Mouse (Mus musculus) lung, postnatal 0 days (tissue): ENCODE data around the gene Dgcr2. TPM values are rescaled to one million over a fixed set of nuclear protein-coding genes. Genes with fewer than 3 reads are reported as not detected.

Source experiments
- ATAC-seq: fragments of 200-750 bp; cut with Nextera tagmentation; 2 replicates; pipeline ENCODE4 v1.8.0; 2017; ENCODE audit warnings: moderate library complexity
- DNase-seq: peaks from one replicate; pipeline ENCODE4 v3.0.0-alpha.2; 2016; ENCODE audit warnings: low spot score
- H3K27ac ChIP-seq: fragments of 300-500 bp; sonication (generic); 2 replicates; pipeline ENCODE4 v1.5.1; 2014; ENCODE audit warnings: antibody characterized with exemption, mild to moderate bottlenecking, low read length, mixed read lengths
- H3K27me3 ChIP-seq: fragments of 300-500 bp; sonication (generic); replicated peaks from 2 replicates; pipeline ENCODE4 v1.6.1; 2014; ENCODE audit warnings: low read length, mixed read lengths; ENCODE audit not compliant: insufficient read depth
- H3K36me3 ChIP-seq: fragments of 300-500 bp; sonication (generic); 2 replicates; pipeline ENCODE4 v1.6.1; 2014; ENCODE audit warnings: low read length, mixed read lengths; ENCODE audit not compliant: insufficient read depth
- H3K4me1 ChIP-seq: fragments of 300-500 bp; sonication (generic); 2 replicates; pipeline ENCODE4 v1.6.1; 2014; ENCODE audit warnings: antibody characterized with exemption, low read depth, low read length, mixed read lengths; ENCODE audit not compliant: insufficient read depth
- H3K4me2 ChIP-seq: fragments of 300-500 bp; sonication (generic); replicated peaks from 2 replicates; pipeline ENCODE4 v1.6.1; 2014; ENCODE audit warnings: low read depth, mild to moderate bottlenecking, low read length, moderate library complexity, mixed read lengths
- H3K4me3 ChIP-seq: fragments of 300-500 bp; sonication (generic); 2 replicates; pipeline ENCODE4 v1.5.1; 2014; ENCODE audit warnings: low read depth, low read length
- H3K9ac ChIP-seq: fragments of 300-500 bp; sonication (generic); replicated peaks from 2 replicates; pipeline ENCODE4 v1.6.1; 2014; ENCODE audit warnings: low read depth, mild to moderate bottlenecking
- H3K9me3 ChIP-seq: fragments of 300-500 bp; sonication (generic); 2 replicates; pipeline ENCODE4 v1.6.1; 2016; ENCODE audit warnings: low read length, mixed read lengths
- CTCF ChIP-seq: IDR thresholded peaks from 2 replicates; pipeline ENCODE4 v1.5.1; 2016; ENCODE audit warnings: antibody characterized with exemption, mild to moderate bottlenecking
- EP300 ChIP-seq: IDR thresholded peaks from 2 replicates; pipeline ENCODE4 v1.6.1; 2016; ENCODE audit warnings: antibody characterized with exemption, mild to moderate bottlenecking, control low read depth
- WGBS: fragments of 180-500 bp; shearing (Covaris S2); extraction: QIAGEN DNeasy Blood & Tissue Kit; methylation state at CpG from one replicate; pipeline ENCODE4 v1.1.7; 2014; 5-methylcytosine and 5-hydroxymethylcytosine counted together
- polyA plus RNA-seq: library from polyadenylated mRNA; unstranded; fragments of >200 nt; fragmentation: Nextera tagmentation; extraction: Ambion mirVana; gene quantifications from 2 replicates; pipeline ENCODE4 v1.2.1, GENCODE M21; 2015

The Dgcr2 gene
- polyA plus RNA-seq, 1 experiment from 2014 or later = 47.3 TPM

GRCm38 (mm10) chr16:17857157-17857556, 41.2 kb downstream of the Dgcr2 start:
- no peak overlapping the region for H3K4me2 ChIP-seq
- WGBS = 69% methylated on average over 7 of the region's 7 CpGs
- ATAC-seq = no peak
- no peak overlapping the region for H3K4me3 ChIP-seq
- no peak for DNase-seq
- H3K27ac ChIP-seq = no peak overlapping the region
- TF ChIP-seq CTCF (no peak), EP300 (no peak)
- no peaks in the 10 kb centered on the region for H3K9me3 ChIP-seq
- H3K9ac ChIP-seq = no peak overlapping the region
- no peaks in the 10 kb centered on the region for H3K4me1 ChIP-seq
- peaks cover 42% of the 10 kb centered on the region for H3K36me3 ChIP-seq
- H3K27me3 ChIP-seq = no peaks in the 10 kb centered on the region

GRCm38 (mm10) chr16:17853263-17853662, 45.1 kb downstream of the Dgcr2 start:
- no peak for ATAC-seq
- TF ChIP-seq CTCF = no peak
- TF ChIP-seq EP300 = no peak
- Histone ChIP-seq H3K9ac (no peak overlapping the region), H3K36me3 (peaks cover 56% of the 10 kb centered on the region), H3K9me3 (no peaks in the 10 kb centered on the region), H3K4me2 (no peak overlapping the region), H3K4me3 (no peak overlapping the region), H3K4me1 (no peaks in the 10 kb centered on the region), H3K27me3 (no peaks in the 10 kb centered on the region), H3K27ac (no peak overlapping the region)
- no peak for DNase-seq
- WGBS = 91% methylated on average over 2 of the region's 2 CpGs

- Histone ChIP-seq H3K4me2 (no peak overlapping the region), H3K9me3 (no peaks in the 10 kb centered on the region), H3K27ac (no peak overlapping the region), H3K4me3 (no peak overlapping the region), H3K4me1 (no peaks in the 10 kb centered on the region), H3K27me3 (no peaks in the 10 kb centered on the region), H3K36me3 (peaks cover 52% of the 10 kb centered on the region), H3K9ac (no peak overlapping the region)
- WGBS = 91% methylated on average over 1 of the region's 1 CpGs
- ATAC-seq (no peak), DNase-seq (no peak)
- no peak for TF ChIP-seq EP300
- no peak for TF ChIP-seq CTCF
Measured at GRCm38 (mm10) chr16:17851860-17852259, 46.5 kb downstream of the Dgcr2 start.

- H3K4me2 ChIP-seq = no peak overlapping the region
- no peaks in the 10 kb centered on the region for H3K27me3 ChIP-seq
- TF ChIP-seq EP300 = no peak
- no peak for TF ChIP-seq CTCF
- H3K9me3 ChIP-seq = no peaks in the 10 kb centered on the region
- no peak for ATAC-seq
- no peak overlapping the region for H3K27ac ChIP-seq
- WGBS = 97% methylated on average over 5 of the region's 5 CpGs
- no peaks in the 10 kb centered on the region for H3K4me1 ChIP-seq
- H3K9ac ChIP-seq = no peak overlapping the region
- peaks cover 49% of the 10 kb centered on the region for H3K36me3 ChIP-seq
- no peak for DNase-seq
- H3K4me3 ChIP-seq = no peak overlapping the region
Measured at GRCm38 (mm10) chr16:17851331-17851730, 47.0 kb downstream of the Dgcr2 start.

GRCm38 (mm10) chr16:17849486-17849885, 48.9 kb downstream of the Dgcr2 start:
- H3K27ac ChIP-seq = no peak overlapping the region
- TF ChIP-seq CTCF (no peak), EP300 (no peak)
- peaks cover 51% of the 10 kb centered on the region for H3K36me3 ChIP-seq
- H3K4me2 ChIP-seq = no peak overlapping the region
- ATAC-seq (no peak), DNase-seq (no peak)
- no peak overlapping the region for H3K4me3 ChIP-seq
- no peak overlapping the region for H3K9ac ChIP-seq
- H3K27me3 ChIP-seq = no peaks in the 10 kb centered on the region
- no peaks in the 10 kb centered on the region for H3K9me3 ChIP-seq
- 82% methylated on average over 6 of the region's 6 CpGs for WGBS
- H3K4me1 ChIP-seq = no peaks in the 10 kb centered on the region

- TF ChIP-seq CTCF (peak; percentile 82), EP300 (no peak)
- WGBS = 10% methylated on average over 1 of the region's 1 CpGs
- no peaks in the 10 kb centered on the region for H3K9me3 ChIP-seq
- H3K4me1 ChIP-seq = no peaks in the 10 kb centered on the region
- no peaks in the 10 kb centered on the region for H3K27me3 ChIP-seq
- H3K9ac ChIP-seq = no peak overlapping the region
- DNase-seq = peak; percentile 61
- ATAC-seq = no peak
- no peak overlapping the region for H3K4me2 ChIP-seq
- no peak overlapping the region for H3K27ac ChIP-seq
- H3K4me3 ChIP-seq = no peak overlapping the region
- peaks cover 52% of the 10 kb centered on the region for H3K36me3 ChIP-seq
Measured at GRCm38 (mm10) chr16:17848928-17849327, 49.4 kb downstream of the Dgcr2 start.

- Histone ChIP-seq H3K4me1 (no peaks in the 10 kb centered on the region), H3K27ac (no peak overlapping the region), H3K27me3 (no peaks in the 10 kb centered on the region), H3K9me3 (no peaks in the 10 kb centered on the region), H3K4me2 (no peak overlapping the region), H3K4me3 (no peak overlapping the region), H3K36me3 (peaks cover 55% of the 10 kb centered on the region), H3K9ac (no peak overlapping the region)
- ATAC-seq (no peak), DNase-seq (no peak)
- TF ChIP-seq CTCF (no peak), EP300 (no peak)
- 95% methylated on average over 6 of the region's 6 CpGs for WGBS
Measured at GRCm38 (mm10) chr16:17848431-17848830, 49.9 kb downstream of the Dgcr2 start.
